In genomic region chr11:117832086-117832969, GRCm38 (mm10) we compare ENCODE assay signal across 8 mouse cellular contexts. TPM values are rescaled to one million over a fixed set of nuclear protein-coding genes. Genes with fewer than 3 reads are reported as not detected.
DNase-seq lines count a peak whose midpoint lies in the region; ATAC-seq lines count a peak whose summit lies in the region.

No protein-coding gene starts in this region.

- H3K27ac ChIP-seq in hindbrain, embryonic 12.5 days = peak overlapping the region; percentile 31; the same call in 1 of the 2 replicates

- H3K9me3 ChIP-seq in hindbrain, embryonic 12.5 days (replicated peaks) = no peaks in the 10 kb centered on the region

- H3K4me2 ChIP-seq in hindbrain, embryonic 12.5 days (replicated peaks) = peak overlapping the region; percentile 51

- peak overlapping the region; percentile 27 for H3K4me3 ChIP-seq in hindbrain, embryonic 12.5 days

- ATAC-seq in hindbrain, embryonic 12.5 days (ENCODE audit: low FRiP score) = peak; percentile 75
- peak; percentile 87 for ATAC-seq in megakaryocyte, adult 5-6 weeks (ENCODE audit: poor library complexity, severe bottlenecking)

- DNase-seq in WW6 (ENCODE audit: low read depth, low spot score) (peak; percentile 97), MN1 (ENCODE audit: low spot score) (no peak)
- peak; percentile 69 to 76 for DNase-seq in cerebellum, postnatal 10 days
- DNase-seq in frontal cortex, postnatal 25 days (ENCODE audit: low spot score in 2 of 2) = peak; percentile 46 to 55
- DNase-seq in left cerebral cortex, adult 8-10 months (ENCODE audit: low spot score in 2 of 2) = peak; percentile 52 to 54
- peak; percentile 82 for DNase-seq in right cerebral cortex, postnatal 14 days

- 0 out of 2 replicates have a peak overlapping the region, but pooled peaks have one; percentile 5 for H3K9ac ChIP-seq in hindbrain, embryonic 12.5 days

- no peaks in the 10 kb centered on the region for H3K36me3 ChIP-seq in hindbrain, embryonic 12.5 days

- H3K4me1 ChIP-seq in hindbrain, embryonic 12.5 days = peaks cover 20% of the 10 kb centered on the region

- H3K27me3 ChIP-seq in hindbrain, embryonic 12.5 days = no peaks in the 10 kb centered on the region; the same call in 1 of the 2 replicates

- 18% methylated on average over 28 of the region's 28 CpGs for WGBS in hindbrain, embryonic 12.5 days

RNA-seq across cellular contexts. Expression of gene Tk1, which starts 6.4 kb away (rescaled TPM):
- 57.9 and 59.0 TPM in 2 replicates for polyA plus RNA-seq in hindbrain, embryonic 12.5 days (2016; fragmentation: Nextera tagmentation; extraction: Ambion mirVana)
- 1 to 10 TPM in 3 of 4 experiments, under 1 TPM in 1; 0.52 to 1.7 (median 1.2) TPM for total RNA-seq in left cerebral cortex, adult 8-10 months (2022)
- 126 and 127 TPM in 2 replicates for total RNA-seq in megakaryocyte, adult 5-6 weeks (2015)
- total RNA-seq in megakaryocyte, adult 5-6 weeks (2017) = 60.0 and 73.7 TPM in 2 replicates

RNA-seq across cellular contexts. Expression of gene Afmid, which starts 6.6 kb away (rescaled TPM):
- polyA plus RNA-seq in hindbrain, embryonic 12.5 days (2016; fragmentation: Nextera tagmentation; extraction: Ambion mirVana) = 2.9 and 4.6 TPM in 2 replicates
- total RNA-seq in left cerebral cortex, adult 8-10 months (2022) = 1 to 10 TPM; 4.2 to 9.0 (median 7.1) TPM
- total RNA-seq in megakaryocyte, adult 5-6 weeks (2015) = 2.4 and 3.0 TPM in 2 replicates
- 2.8 and 4.7 TPM in 2 replicates for total RNA-seq in megakaryocyte, adult 5-6 weeks (2017)

RNA-seq across cellular contexts. Expression of gene Birc5, which starts 16.7 kb away (rescaled TPM):
- polyA plus RNA-seq in hindbrain, embryonic 12.5 days (2016; fragmentation: Nextera tagmentation; extraction: Ambion mirVana) = 181 and 190 TPM in 2 replicates
- 1 to 10 TPM in 1 of 4 experiments, under 1 TPM in 3; 0.14 to 1.3 (median 0.72) TPM for total RNA-seq in left cerebral cortex, adult 8-10 months (2022)
- 220 and 258 TPM in 2 replicates for total RNA-seq in megakaryocyte, adult 5-6 weeks (2015)
- 232 and 240 TPM in 2 replicates for total RNA-seq in megakaryocyte, adult 5-6 weeks (2017)

RNA-seq across cellular contexts. Expression of gene Gm20708, which starts 22.9 kb away (rescaled TPM):
- 0.47 and 0.50 TPM in 2 replicates for polyA plus RNA-seq in hindbrain, embryonic 12.5 days (2016; fragmentation: Nextera tagmentation; extraction: Ambion mirVana)
- total RNA-seq in left cerebral cortex, adult 8-10 months (2022) = 1 to 10 TPM in 3 of 4 experiments, under 1 TPM in 1; 0.91 to 3.0 (median 1.8) TPM
- 1.1 and 2.2 TPM in 2 replicates for total RNA-seq in megakaryocyte, adult 5-6 weeks (2015)
- total RNA-seq in megakaryocyte, adult 5-6 weeks (2017) = 1.1 TPM in 1 of 2 replicates, not detected in the other

RNA-seq across cellular contexts. Expression of gene Syngr2, which starts 22.9 kb away (rescaled TPM):
- polyA plus RNA-seq in hindbrain, embryonic 12.5 days (2016; fragmentation: Nextera tagmentation; extraction: Ambion mirVana) = 24.2 and 24.4 TPM in 2 replicates
- 10 to 100 TPM; 12.2 to 23.8 (median 17.1) TPM for total RNA-seq in left cerebral cortex, adult 8-10 months (2022)
- total RNA-seq in megakaryocyte, adult 5-6 weeks (2015) = 225 and 241 TPM in 2 replicates
- total RNA-seq in megakaryocyte, adult 5-6 weeks (2017) = 163 and 176 TPM in 2 replicates

Comparison
In these comparisons a context has a peak if more than half of its experiments do, and no peak if none do; other contexts are left out.
1. RNA of gene Tk1, which starts 6.4 kb away (total RNA-seq): 60.0 to 127 TPM in megakaryocyte, adult 5-6 weeks; 0.52 to 1.7 TPM in left cerebral cortex, adult 8-10 months; every median in the first group is over 10 times any median in the second.
2. RNA of gene Birc5, which starts 16.7 kb away (total RNA-seq): 220 to 258 TPM in megakaryocyte, adult 5-6 weeks; 0.14 to 1.3 TPM in left cerebral cortex, adult 8-10 months; every median in the first group is over 10 times any median in the second.